Mouse (Mus musculus): ENCODE measurements around the gene Ero1lb. TPM values are rescaled to one million over a fixed set of nuclear protein-coding genes. Genes with fewer than 3 reads are reported as not detected.
"Not testable (repeated sequence)": the region's sequence is repeated elsewhere in the genome, so short reads cannot be mapped to it uniquely, and the experiment has no call there.

Ero1lb gene
- total RNA-seq, 2 experiments from 2014 or later: 12.7 to 13.6 TPM

- DNase-seq (ENCODE audit: extremely low spot score in 1 of 2, low spot score in 1 of 2): no peak
Measured at GRCm38 (mm10) chr13:12569741-12570140, 4.1 kb downstream of the Ero1lb start.

- DNase-seq (ENCODE audit: extremely low spot score in 1 of 2, low spot score in 1 of 2): no peak
Measured at GRCm38 (mm10) chr13:12574979-12575536, 9.4 kb downstream of the Ero1lb start.

- DNase-seq (ENCODE audit: extremely low spot score in 1 of 2, low spot score in 1 of 2): no peak
Measured at GRCm38 (mm10) chr13:12578145-12578544, 12.5 kb downstream of the Ero1lb start.

- DNase-seq (ENCODE audit: extremely low spot score in 1 of 2, low spot score in 1 of 2): peak in 1 of 2 experiments; percentile 64
Measured at GRCm38 (mm10) chr13:12589003-12589402, 23.3 kb downstream of the Ero1lb start.

- DNase-seq (ENCODE audit: extremely low spot score in 1 of 2, low spot score in 1 of 2): not testable (repeated sequence)
Measured at GRCm38 (mm10) chr13:12597075-12597474, 31.4 kb downstream of the Ero1lb start.

- not testable (repeated sequence) for DNase-seq (ENCODE audit: extremely low spot score in 1 of 2, low spot score in 1 of 2)
Measured at GRCm38 (mm10) chr13:12610206-12610605, 44.5 kb downstream of the Ero1lb start.

GRCm38 (mm10) chr13:12614026-12614425 lies 48.4 kb downstream of the Ero1lb start:
- not testable (repeated sequence) for DNase-seq (ENCODE audit: extremely low spot score in 1 of 2, low spot score in 1 of 2)

GRCm38 (mm10) chr13:12614591-12614990 lies 48.9 kb downstream of the Ero1lb start:
- not testable (repeated sequence) for DNase-seq (ENCODE audit: extremely low spot score in 1 of 2, low spot score in 1 of 2)

GRCm38 (mm10) chr13:12615014-12615413 lies 49.3 kb downstream of the Ero1lb start:
- not testable (repeated sequence) for DNase-seq (ENCODE audit: extremely low spot score in 1 of 2, low spot score in 1 of 2)

GRCm38 (mm10) chr13:12616489-12616888 lies 50.8 kb downstream of the Ero1lb start:
- not testable (repeated sequence) for DNase-seq (ENCODE audit: extremely low spot score in 1 of 2, low spot score in 1 of 2)

- DNase-seq (ENCODE audit: extremely low spot score in 1 of 2, low spot score in 1 of 2): not testable (repeated sequence)
Measured at GRCm38 (mm10) chr13:12619808-12620207, 54.1 kb downstream of the Ero1lb start.

GRCm38 (mm10) chr13:12626061-12626460 lies 60.4 kb downstream of the Ero1lb start:
- not testable (repeated sequence) for DNase-seq (ENCODE audit: extremely low spot score in 1 of 2, low spot score in 1 of 2)

GRCm38 (mm10) chr13:12627746-12628145 lies 62.1 kb downstream of the Ero1lb start:
- DNase-seq (ENCODE audit: extremely low spot score in 1 of 2, low spot score in 1 of 2): not testable (repeated sequence)

- DNase-seq (ENCODE audit: extremely low spot score in 1 of 2, low spot score in 1 of 2): not testable (repeated sequence)
Measured at GRCm38 (mm10) chr13:12628181-12628580, 62.5 kb downstream of the Ero1lb start.

- not testable (repeated sequence) for DNase-seq (ENCODE audit: extremely low spot score in 1 of 2, low spot score in 1 of 2)
Measured at GRCm38 (mm10) chr13:12630252-12630651, 64.6 kb downstream of the Ero1lb start.

GRCm38 (mm10) chr13:12634941-12635588 lies 69.4 kb downstream of the Ero1lb start:
- DNase-seq (ENCODE audit: extremely low spot score in 1 of 2, low spot score in 1 of 2): not testable (repeated sequence)

GRCm38 (mm10) chr13:12642795-12643194 lies 77.1 kb downstream of the Ero1lb start:
- not testable (repeated sequence) for DNase-seq (ENCODE audit: extremely low spot score in 1 of 2, low spot score in 1 of 2)

GRCm38 (mm10) chr13:12646676-12647075 lies 81.0 kb downstream of the Ero1lb start:
- DNase-seq (ENCODE audit: extremely low spot score in 1 of 2, low spot score in 1 of 2): not testable (repeated sequence)

- DNase-seq (ENCODE audit: extremely low spot score in 1 of 2, low spot score in 1 of 2): peak; percentile 50 to 54
Measured at GRCm38 (mm10) chr13:12650020-12650876, 84.6 kb downstream of the Ero1lb start.

- DNase-seq (ENCODE audit: extremely low spot score in 1 of 2, low spot score in 1 of 2): peak in 1 of 2 experiments; percentile 19
Measured at GRCm38 (mm10) chr13:12650877-12651176, 85.2 kb downstream of the Ero1lb start.
